Mouse (Mus musculus) thymus, adult 2 months (tissue): ENCODE results near the gene Pdgfc. TPM values are rescaled to one million over a fixed set of nuclear protein-coding genes. Genes with fewer than 3 reads are reported as not detected.

Experiments used
- DNase-seq: peaks from one replicate; pipeline ENCODE4 v3.0.0; 2021
- H3K27ac ChIP-seq: fragments of 200-500 bp; 2 replicates; pipeline ENCODE4 v1.5.1; 2012; ENCODE audit warnings: low read length, control low read depth; ENCODE audit not compliant: control insufficient read depth, insufficient read depth
- H3K27me3 ChIP-seq: fragments of 200-500 bp; 2 replicates; pipeline ENCODE4 v1.6.1; 2012; ENCODE audit warnings: mild to moderate bottlenecking, low read length, moderate library complexity, mixed read lengths; ENCODE audit not compliant: control insufficient read depth, insufficient read depth
- H3K36me3 ChIP-seq: fragments of 200-500 bp; 2 replicates; pipeline ENCODE4 v1.6.1; 2012; ENCODE audit warnings: mild to moderate bottlenecking, low read length, moderate library complexity; ENCODE audit not compliant: control insufficient read depth, insufficient read depth
- H3K4me1 ChIP-seq: fragments of 200-500 bp; replicated peaks from 2 replicates; pipeline ENCODE4 v1.6.1; 2012; ENCODE audit warnings: low read length; ENCODE audit not compliant: control insufficient read depth, insufficient read depth
- H3K4me3 ChIP-seq: fragments of 200-500 bp; 2 replicates; pipeline ENCODE4 v1.5.1; 2012; ENCODE audit warnings: mild to moderate bottlenecking, low read length, control low read depth, moderate library complexity; ENCODE audit not compliant: control insufficient read depth, insufficient read depth
- CTCF ChIP-seq: fragments of 200-500 bp; IDR thresholded peaks from 2 replicates; pipeline ENCODE4 v1.5.1; 2012; ENCODE audit warnings: mild to moderate bottlenecking, control low read depth, low read length, moderate library complexity, borderline replicate concordance; ENCODE audit not compliant: control insufficient read depth, poor library complexity, insufficient read depth; ENCODE audit errors: extremely low read depth
- POLR2A ChIP-seq: fragments of 200-500 bp; IDR thresholded peaks from 2 replicates; pipeline ENCODE4 v1.6.1; 2012; ENCODE audit warnings: mild to moderate bottlenecking, low read length, control low read depth, moderate library complexity; ENCODE audit not compliant: control insufficient read depth, poor library complexity, insufficient read depth; ENCODE audit errors: extremely low read depth
- WGBS: fragments of 180-500 bp; shearing (Covaris S2); methylation state at CpG from one replicate; pipeline ENCODE4 v1.1.7; 2018; 5-methylcytosine and 5-hydroxymethylcytosine counted together
- polyA plus RNA-seq: library from polyadenylated mRNA; depleted of rRNA; stranded (reverse); fragments of >200 nt; gene quantifications from 2 replicates; pipeline ENCODE4 v1.2.3, GENCODE M21; 2012

Pdgfc gene
- polyA plus RNA-seq, 1 experiment, result 1.8 TPM

DNA sequence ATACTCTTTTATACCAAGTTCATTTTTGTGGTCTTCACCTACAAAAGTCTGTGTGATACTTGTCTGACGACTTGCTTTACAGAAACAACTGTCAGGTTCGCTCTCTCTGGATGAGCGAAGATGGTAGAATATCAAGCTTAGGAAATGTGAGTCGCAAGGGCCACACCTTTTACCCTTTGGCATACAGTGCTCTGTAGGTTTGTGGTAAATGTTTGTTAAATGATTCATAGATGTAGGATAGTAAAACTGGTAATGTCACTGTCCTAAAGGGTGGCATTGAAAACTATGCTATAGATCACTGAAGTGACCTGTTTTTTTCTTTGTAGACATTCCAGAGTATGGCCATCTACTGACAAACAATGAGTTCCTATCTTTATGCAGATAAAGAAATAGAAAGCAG lies 161.4 kb downstream of the Pdgfc start:
- Histone ChIP-seq H3K27me3 (no peaks in the 10 kb centered on the region), H3K27ac (no peak overlapping the region), H3K4me3 (no peak overlapping the region), H3K4me1 (no peaks in the 10 kb centered on the region), H3K36me3 (no peaks in the 10 kb centered on the region)
- no peak for DNase-seq
- 95% methylated on average over 4 of the region's 4 CpGs for WGBS
- TF ChIP-seq CTCF, result no peak
- TF ChIP-seq POLR2A, result no peak

DNA sequence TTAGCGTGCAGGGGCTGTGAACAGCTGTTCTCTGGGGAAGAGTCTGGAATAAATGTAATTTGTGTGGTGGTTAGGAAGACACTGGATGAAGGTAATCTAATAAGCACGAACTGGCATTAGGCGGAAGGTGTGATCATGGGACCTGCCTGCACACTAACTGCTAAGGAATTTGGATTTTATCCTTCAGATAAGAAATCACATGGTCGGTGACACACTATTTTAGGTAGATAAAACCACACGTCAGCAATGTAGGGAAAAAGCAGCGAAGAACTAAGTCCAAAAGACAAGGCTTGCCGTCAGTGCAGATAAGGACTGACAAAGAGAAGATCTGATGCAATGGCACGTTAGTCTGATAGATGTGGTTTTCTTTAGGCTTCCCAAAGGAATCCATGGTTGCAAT lies 164.4 kb downstream of the Pdgfc start:
- no peaks in the 10 kb centered on the region for H3K36me3 ChIP-seq
- H3K27me3 ChIP-seq, result no peaks in the 10 kb centered on the region
- no peak overlapping the region for H3K27ac ChIP-seq
- peaks cover 3% of the 10 kb centered on the region for H3K4me1 ChIP-seq
- H3K4me3 ChIP-seq, result no peak overlapping the region
- TF ChIP-seq POLR2A (no peak), CTCF (no peak)
- DNase-seq, result no peak
- WGBS, result 39% methylated on average over 8 of the region's 8 CpGs

DNA sequence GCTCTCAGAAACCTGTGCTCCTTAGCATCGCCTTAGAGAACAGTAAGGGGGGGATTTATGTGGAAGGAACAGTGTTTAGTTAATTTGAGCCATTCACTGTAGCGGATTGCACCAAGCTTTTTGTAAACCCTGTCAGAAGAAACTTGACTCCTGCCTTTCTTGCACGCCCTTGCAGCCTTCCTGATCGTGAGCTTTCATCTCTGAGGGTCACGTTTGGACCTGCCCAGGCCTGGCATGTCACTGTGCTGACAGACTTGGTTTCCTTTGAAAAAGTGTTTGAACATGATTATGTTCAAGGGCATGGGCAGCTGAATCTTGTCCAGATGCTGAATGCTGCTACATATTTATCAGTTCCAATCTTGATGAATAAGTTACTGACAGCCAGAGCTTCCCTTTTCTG lies 169.0 kb downstream of the Pdgfc start:
- 60% methylated on average over 5 of the region's 5 CpGs for WGBS
- no peaks in the 10 kb centered on the region for H3K36me3 ChIP-seq
- H3K27ac ChIP-seq, result no peak overlapping the region
- H3K27me3 ChIP-seq, result no peaks in the 10 kb centered on the region
- no peak for DNase-seq
- H3K4me1 ChIP-seq, result peaks cover 3% of the 10 kb centered on the region
- TF ChIP-seq CTCF (no peak), POLR2A (no peak)
- H3K4me3 ChIP-seq, result no peak overlapping the region

DNA sequence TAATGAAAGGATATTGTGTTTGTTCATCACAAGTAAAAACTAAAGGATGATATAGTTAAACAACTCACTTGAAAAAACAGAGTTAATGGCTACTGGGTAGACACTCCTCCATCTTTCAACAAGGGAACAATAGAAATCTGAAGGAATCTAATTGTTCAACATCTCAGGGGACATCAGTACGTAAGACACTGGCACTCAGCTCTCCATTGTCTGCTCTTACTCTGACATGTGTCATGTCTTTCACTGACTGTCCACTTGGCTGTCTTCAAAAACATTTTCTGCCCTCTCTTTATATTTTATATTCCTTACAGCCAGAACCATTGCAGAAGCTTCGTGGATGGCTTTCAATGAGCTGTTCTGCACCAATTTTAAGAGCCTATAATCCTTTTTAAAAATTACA lies 172.0 kb downstream of the Pdgfc start:
- peaks cover 3% of the 10 kb centered on the region for H3K4me1 ChIP-seq
- no peak for DNase-seq
- no peak for TF ChIP-seq POLR2A
- no peak for TF ChIP-seq CTCF
- no peaks in the 10 kb centered on the region for H3K36me3 ChIP-seq
- H3K27me3 ChIP-seq, result no peaks in the 10 kb centered on the region
- H3K4me3 ChIP-seq, result no peak overlapping the region
- no peak overlapping the region for H3K27ac ChIP-seq
- WGBS, result 94% methylated on average over 2 of the region's 2 CpGs

DNA sequence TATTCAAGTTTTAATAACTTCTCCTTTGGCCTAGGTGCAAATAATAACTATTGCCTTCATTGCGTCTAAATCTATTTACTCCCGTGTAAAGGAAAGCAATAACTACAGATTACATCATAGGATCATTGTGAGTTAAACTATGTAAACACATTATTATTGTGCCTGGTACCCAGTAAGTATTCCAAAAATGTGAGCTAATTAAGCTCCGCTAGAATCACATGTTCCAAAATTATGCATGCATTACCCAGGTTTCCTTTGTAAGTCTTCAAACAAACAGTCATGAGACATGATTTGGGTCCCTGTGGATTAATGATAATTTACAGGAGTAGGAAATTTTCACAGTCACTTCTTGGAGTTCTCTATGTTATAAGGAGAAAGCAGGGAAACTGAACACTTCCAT lies 174.9 kb downstream of the Pdgfc start:
- TF ChIP-seq POLR2A (no peak), CTCF (no peak)

DNA sequence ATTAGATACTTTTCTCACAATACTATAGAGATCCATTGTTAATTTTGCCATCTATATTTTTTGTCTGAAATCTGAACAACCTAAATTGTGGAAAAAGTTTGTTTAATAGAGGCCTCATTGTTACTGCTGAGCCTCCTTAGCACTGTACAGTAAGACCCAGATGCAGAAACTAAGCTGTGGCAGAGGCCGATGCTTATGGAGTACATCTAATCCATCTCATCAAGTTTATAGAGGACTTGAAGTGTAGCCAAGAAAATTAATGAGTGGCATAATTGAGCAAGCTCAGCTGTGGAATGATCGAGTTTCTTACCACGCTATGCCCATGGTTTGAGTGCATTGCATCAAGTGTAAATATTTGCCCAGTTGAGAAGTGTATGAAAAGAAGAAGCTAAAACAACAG lies 175.4 kb downstream of the Pdgfc start:
- Histone ChIP-seq H3K27me3 (no peaks in the 10 kb centered on the region), H3K27ac (no peak overlapping the region), H3K4me3 (no peak overlapping the region), H3K36me3 (no peaks in the 10 kb centered on the region), H3K4me1 (no peaks in the 10 kb centered on the region)
- TF ChIP-seq POLR2A (no peak), CTCF (no peak)
- 95% methylated on average over 3 of the region's 3 CpGs for WGBS
- DNase-seq, result no peak

More for the DNA sequence above, 174.9 kb downstream of the Pdgfc start:
- Histone ChIP-seq H3K27me3 (no peaks in the 10 kb centered on the region), H3K36me3 (no peaks in the 10 kb centered on the region), H3K4me3 (no peak overlapping the region), H3K4me1 (no peaks in the 10 kb centered on the region), H3K27ac (no peak overlapping the region)
- DNase-seq, result no peak
- WGBS, result 96% methylated on average over 3 of the region's 3 CpGs

DNA sequence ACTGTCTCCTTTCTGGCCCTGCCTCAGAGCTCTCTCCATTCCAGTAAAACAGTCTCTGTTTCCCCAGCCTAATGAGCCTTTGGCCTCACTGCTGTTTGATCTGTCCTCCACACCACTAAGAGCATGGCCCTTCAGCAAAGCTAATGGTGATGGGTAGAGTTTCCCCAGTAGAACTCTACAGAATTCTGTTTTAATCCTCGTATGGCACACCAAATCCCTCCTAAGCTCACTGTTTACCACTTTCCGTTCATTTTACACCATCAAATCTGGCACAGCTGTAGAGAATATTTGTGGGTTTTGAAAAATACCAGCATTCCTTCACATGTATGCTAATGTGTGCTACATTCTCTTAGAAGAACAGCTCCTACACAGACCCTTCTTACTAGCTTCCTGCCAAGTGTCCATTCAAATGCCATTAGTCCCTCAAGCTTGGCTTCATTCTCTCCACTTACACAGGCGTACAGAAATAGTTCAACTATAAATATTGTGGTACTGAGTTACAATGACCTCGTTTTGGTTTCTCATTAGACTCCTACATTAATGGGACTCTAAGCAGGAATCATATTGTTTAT lies 179.4 kb downstream of the Pdgfc start:
- Histone ChIP-seq H3K27ac (no peak overlapping the region), H3K36me3 (no peaks in the 10 kb centered on the region), H3K4me3 (no peak overlapping the region), H3K27me3 (no peaks in the 10 kb centered on the region), H3K4me1 (no peaks in the 10 kb centered on the region)
- WGBS, result 89% methylated on average over 4 of the region's 4 CpGs
- TF ChIP-seq POLR2A (no peak), CTCF (no peak)
- DNase-seq, result no peak
